Mouse (Mus musculus) testis, adult 2 months (tissue): ENCODE results near the gene Map2.

ENCODE experiments used
- CTCF ChIP-seq: fragments of 200-500 bp; IDR thresholded peaks from 2 replicates; pipeline ENCODE4 v1.5.1; 2012; ENCODE audit warnings: low read depth, mild to moderate bottlenecking, inconsistent platforms, low read length, moderate library complexity; ENCODE audit not compliant: control insufficient read depth, insufficient read depth, insufficient replicate concordance
- POLR2A ChIP-seq: fragments of 200-500 bp; IDR thresholded peaks from 2 replicates; pipeline ENCODE4 v1.6.1; 2012; ENCODE audit warnings: low read depth, mild to moderate bottlenecking, inconsistent platforms, low read length, moderate library complexity; ENCODE audit not compliant: control insufficient read depth

DNA sequence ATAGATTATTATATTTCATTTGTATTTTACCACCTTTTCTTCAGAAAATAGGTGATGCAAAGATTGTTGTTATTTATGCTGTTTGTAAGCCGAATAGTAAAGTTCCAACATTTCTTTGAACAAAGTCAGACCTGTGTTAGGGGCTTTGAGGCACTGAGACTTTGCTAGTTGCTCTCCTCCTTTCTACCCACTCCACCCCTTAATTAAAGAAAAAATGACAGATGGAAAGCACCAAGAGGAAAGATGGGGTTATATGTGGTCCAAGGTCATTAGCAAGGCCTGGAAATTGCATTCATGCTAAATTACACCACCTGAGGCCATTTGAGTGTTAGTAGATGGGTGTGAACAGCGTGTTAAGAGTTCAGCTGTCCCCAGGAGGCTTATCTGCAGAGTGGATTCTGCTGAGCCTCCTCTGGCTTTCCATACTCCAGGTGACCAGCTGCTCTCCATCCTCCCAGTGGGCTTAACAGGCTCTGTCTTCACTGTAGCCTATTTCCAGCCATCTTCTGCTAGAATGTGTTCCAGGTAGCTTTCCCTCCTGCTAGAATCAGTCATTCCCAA lies 160.7 kb downstream of the Map2 start:
- TF ChIP-seq POLR2A = no peak
- no peak for TF ChIP-seq CTCF
